Mouse (Mus musculus) megakaryocyte-erythroid progenitor cell, adult 5-6 weeks (primary cell): ENCODE data around the gene Efcab6. TPM values are rescaled to one million over a fixed set of nuclear protein-coding genes. Genes with fewer than 3 reads are reported as not detected.
"Not testable (repeated sequence)": the region's sequence is repeated elsewhere in the genome, so short reads cannot be mapped to it uniquely, and the experiment has no call there.

Experiments
- ATAC-seq: replicated peaks from 2 replicates; pipeline ENCODE4 v1.8.0; 2016; ENCODE audit warnings: mild to moderate bottlenecking, inconsistent platforms; ENCODE audit not compliant: severe bottlenecking, poor library complexity, low FRiP score, low TSS enrichment
- total RNA-seq, 2 experiments: library from RNA; stranded (forward) in 1 of 2; stranded (reverse) in 1 of 2; fragments of 200-1000, 215-1000 nt in 1 of 2; fragments of >200 nt in 1 of 2; fragmentation: Nextera tagmentation in 1 of 2; gene quantifications; 2 replicates each; pipeline ENCODE4 v1.2.3; 2014 to 2017

Efcab6 gene
- total RNA-seq (2014; fragmentation: Nextera tagmentation) (not detected in 2 replicates), total RNA-seq (2017) (not detected in 2 replicates)

DNA sequence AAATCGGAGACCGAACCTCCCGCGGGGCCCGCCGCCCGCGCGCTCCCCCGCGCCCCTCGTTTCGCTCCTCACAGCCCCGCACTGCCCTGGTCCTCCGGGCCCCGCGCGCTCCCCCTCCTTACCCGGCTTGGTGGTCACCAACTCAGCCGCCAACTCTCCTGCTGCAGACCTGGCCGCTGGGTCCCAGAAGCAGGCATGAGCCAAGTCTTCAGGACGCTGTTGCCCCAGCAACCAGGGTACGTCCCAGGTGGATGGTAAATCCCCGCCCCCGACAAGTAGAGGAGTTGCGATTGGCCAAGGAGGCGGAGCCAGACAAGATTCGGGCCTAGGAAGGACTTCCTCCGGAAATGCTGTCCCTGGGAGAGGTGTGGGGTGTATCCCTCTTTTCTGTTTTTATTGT, at the start of gene Efcab6:
Gene Efcab6, minus strand, starts transcription at position 240 of the 400 bp plus-strand sequence.
- no peak for ATAC-seq

DNA sequence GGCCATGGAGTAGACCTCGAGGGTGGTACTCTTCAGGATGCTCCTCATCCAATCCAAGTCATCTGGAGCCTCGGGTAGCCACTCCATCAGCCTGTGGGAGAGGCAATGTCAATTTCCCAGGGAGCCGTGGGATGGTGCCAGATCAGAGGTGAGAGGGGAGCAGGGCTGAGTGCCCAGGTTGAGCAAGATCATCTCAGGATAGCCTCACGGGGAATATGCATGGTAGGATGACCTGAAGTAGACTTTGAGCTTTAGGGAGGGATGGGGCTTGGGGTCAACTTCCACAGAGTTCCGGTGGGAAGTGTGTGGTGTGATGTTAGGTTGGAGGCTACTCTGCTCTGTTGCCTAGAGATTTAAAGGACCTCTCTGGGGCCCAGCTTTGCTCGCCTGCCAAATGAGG, 48.7 kb upstream of the Efcab6 start:
- no peak for ATAC-seq

GRCm38 (mm10) chr15:84108899-84109298, 43.7 kb upstream of the Efcab6 start:
- ATAC-seq, result 0 out of 2 replicates have a peak, but pooled peaks have one; percentile 54

- ATAC-seq, result no peak
These were observed 40.8 kb upstream of the Efcab6 start for GRCm38 (mm10) chr15:84105924-84106500.

DNA sequence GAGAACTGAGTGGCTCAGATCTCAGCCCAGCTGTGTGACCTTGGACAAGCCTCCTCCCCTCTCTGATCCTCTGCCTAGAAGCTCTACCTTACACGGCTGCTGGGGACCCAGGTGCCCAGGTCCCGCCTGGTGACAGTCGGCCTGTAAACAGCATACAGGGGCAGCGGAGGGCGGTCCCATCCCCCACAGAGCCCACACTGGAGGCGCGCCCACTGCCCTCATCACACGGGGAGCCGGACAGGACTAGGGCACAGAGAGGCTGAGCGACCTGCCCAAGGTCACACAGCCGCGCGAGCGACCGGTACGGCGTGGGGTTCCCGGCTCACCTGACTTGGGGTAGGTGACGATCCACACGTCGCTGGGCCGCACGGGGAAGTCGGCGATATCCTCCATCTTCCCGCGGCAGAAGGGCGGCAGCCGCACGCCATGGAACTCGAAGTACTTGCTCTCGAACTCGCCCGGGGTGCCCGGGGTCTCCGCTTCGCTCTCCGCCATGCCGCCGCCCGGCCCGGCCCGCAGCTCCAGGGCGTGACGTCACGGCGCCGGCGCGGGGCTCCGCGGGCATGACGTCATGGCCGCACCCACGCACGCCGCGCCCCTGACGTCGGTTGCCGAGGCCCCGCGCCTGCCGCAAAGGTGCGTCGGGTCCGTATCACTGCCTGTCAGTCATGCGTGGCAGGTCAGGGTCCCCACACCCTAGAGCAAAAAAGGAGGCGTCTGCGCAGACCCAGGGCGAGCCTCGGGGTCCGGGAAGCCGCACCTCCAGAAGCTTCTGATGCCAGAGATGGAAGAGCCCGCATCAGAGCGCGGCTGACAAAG, 40.1 kb upstream of the Efcab6 start, which contains the start of gene Sult4a1:
Gene Sult4a1, minus strand, starts transcription at position 650 of the 819 bp plus-strand sequence.
- ATAC-seq, result no peak

DNA sequence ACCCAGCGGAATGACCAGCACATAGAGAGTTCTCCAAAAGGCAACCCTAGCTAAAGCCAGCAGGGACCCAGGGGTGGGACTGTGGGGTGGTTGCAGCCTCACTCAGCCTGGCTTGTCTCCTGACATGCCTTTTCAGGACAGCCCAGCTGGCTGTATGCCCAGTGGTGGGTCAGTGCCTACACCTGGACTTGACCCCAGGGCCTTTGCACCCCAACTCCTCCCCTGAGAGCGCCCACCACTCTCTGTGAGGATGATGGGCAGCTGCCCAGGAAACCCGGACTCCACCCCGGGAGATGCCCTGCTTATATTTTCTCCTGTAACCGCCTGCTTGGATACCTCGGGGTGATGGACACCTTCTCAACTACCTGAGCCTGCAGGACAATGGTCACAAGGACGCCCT, 39.4 kb upstream of the Efcab6 start:
- no peak for ATAC-seq

DNA sequence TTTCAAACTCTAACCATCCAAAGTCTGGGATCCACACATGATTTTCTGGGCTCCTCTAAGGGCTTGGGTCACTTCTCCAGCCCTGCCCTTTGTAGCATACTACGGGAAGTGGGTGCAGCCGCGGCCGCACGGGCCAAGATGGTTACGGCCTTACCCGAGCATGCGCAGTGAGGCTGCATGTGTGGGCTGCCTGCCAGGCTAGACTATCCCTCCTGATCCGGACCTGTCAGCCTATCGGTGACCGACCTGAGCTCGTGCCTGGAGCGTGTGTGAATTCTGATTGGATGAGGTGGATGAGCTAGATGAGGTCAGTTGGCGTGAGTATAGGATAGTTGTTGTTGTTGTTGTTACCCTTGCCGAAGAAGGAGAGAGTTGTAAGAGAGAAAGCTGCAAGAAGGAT, 32.4 kb upstream of the Efcab6 start:
- ATAC-seq, result not testable (repeated sequence)

DNA sequence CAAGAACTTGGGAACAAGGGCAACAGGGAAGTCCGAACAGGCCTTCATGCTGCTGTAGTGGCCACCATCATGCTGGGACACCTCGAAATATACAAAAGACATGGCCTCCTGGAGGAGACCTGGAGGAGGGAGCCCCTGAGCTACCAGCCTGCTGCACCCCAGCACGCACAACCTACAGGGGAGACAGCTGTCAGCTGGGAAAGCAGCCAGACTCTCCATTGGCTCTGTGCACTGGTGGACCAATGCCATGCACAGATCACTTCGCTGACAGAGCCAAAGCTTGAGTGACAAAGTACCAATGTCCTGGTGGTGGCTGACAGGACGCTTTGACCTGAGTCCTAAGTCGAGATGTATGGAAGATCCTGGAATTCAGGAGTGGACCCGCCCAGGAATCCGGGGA, 30.9 kb upstream of the Efcab6 start:
- ATAC-seq, result no peak

- no peak for ATAC-seq
These were observed 29.7 kb upstream of the Efcab6 start for GRCm38 (mm10) chr15:84094921-84095320.

DNA sequence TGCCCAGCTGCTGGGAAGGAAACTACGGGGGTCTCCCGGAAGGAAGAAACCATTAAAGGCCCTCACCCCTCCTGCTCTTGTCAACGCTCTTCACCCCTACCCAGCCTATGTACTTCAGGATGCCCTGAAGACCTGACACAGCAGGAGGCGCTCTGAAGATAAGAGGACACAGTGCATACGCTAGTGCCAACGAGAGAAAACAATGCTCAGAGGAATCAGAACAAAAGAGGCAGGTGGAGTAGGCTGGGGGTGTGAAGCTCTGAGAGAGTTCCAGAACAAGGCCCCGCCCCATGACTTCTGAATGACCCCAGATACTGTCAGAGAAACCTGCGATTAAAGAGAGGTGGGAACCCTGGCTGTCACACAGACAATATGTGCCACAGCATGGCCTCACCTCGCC, 21.6 kb upstream of the Efcab6 start:
- no peak for ATAC-seq

DNA sequence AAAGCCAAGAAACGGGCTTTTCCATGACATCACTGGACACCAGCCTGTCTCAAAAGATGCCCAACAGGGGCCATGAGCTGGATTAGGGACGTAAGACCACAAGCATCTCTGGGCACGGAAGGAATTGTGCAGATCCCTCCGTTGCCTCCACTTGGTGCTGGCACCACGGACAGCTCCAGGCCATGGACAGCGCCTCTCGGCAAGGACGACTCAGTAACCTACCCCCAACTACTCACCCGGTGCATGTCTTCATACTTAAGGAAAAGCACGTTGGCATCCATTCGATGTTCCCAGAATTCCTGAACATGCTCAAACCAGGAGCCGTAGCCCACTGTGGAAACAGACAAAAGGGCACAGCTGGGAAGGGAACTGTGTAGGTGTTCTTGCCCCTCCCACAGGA, 21.2 kb upstream of the Efcab6 start:
- no peak for ATAC-seq

GRCm38 (mm10) chr15:84080069-84080468, 14.9 kb upstream of the Efcab6 start:
- ATAC-seq, result no peak

DNA sequence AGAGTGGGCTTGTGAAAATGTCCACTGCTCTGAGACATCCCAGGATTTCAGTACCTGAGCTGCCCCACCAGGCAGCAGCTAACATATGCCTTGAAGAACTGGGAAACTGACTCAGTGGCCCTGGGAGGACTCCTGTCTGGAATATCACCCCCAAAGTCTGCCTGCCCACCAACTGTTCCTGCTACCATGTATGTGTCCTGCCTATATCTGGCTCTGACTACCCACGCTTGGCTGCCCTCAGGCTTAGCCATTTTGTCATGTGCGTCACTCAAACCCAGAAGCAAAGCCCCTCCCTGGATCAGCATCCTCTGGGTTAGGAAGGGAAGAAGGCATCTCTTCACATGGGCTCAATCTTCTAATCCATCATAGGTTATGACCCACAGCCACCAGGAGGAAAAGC, 14.3 kb upstream of the Efcab6 start:
- ATAC-seq, result no peak

DNA sequence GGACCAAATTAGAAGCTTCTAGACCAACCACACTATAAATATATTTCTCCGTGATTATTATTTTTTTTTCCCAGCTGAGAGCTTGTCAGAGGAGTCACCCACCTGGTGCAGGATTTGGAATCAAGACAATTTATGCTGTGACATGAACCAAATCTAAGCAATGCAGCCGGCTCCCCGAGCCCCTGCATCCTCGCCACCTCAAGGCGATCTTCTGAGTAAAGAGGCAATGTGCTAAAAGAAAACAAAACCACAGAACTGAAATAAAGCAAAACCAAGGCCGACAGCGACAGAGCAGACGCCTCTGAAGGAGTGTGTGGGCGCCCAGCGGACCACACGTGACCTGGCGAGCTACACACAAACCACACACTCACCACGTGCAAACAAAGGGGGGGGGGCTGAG, 13.5 kb upstream of the Efcab6 start:
- ATAC-seq, result no peak

DNA sequence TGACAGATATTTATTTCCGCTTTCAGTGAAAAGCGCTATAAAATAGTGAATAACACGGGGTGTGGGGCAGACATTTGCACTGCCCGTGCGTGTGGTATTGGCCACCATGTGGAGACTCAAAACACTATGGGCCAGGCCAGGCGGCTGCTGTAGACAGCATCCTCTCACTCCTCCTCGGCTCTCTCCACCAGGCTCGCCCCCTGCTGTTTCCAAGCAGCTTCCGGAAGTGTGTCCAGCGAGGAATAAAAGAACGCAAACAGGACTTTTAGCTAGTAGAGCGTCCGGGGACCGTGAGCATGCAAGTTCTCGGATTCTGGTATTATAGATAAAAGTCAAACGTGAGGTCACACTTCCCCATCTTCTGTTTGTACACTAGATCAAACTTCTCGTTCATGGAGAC, 12.0 kb upstream of the Efcab6 start:
- no peak for ATAC-seq

- 0 out of 2 replicates have a peak, but pooled peaks have one; percentile 34 for ATAC-seq
These were observed 9.6 kb upstream of the Efcab6 start for GRCm38 (mm10) chr15:84074705-84075185.

- peak; percentile 64; the same call in 1 of the 2 replicates for ATAC-seq
These were observed 8.9 kb upstream of the Efcab6 start for GRCm38 (mm10) chr15:84073911-84074704.

GRCm38 (mm10) chr15:84073058-84073457, 7.9 kb upstream of the Efcab6 start:
- ATAC-seq, result no peak

GRCm38 (mm10) chr15:84072226-84072625, 7.0 kb upstream of the Efcab6 start:
- 0 out of 2 replicates have a peak, but pooled peaks have one; percentile 46 for ATAC-seq

GRCm38 (mm10) chr15:84070116-84070676, 5.0 kb upstream of the Efcab6 start:
- no peak for ATAC-seq
